Mouse (Mus musculus): ENCODE results near the gene Mgrn1.

DNA sequence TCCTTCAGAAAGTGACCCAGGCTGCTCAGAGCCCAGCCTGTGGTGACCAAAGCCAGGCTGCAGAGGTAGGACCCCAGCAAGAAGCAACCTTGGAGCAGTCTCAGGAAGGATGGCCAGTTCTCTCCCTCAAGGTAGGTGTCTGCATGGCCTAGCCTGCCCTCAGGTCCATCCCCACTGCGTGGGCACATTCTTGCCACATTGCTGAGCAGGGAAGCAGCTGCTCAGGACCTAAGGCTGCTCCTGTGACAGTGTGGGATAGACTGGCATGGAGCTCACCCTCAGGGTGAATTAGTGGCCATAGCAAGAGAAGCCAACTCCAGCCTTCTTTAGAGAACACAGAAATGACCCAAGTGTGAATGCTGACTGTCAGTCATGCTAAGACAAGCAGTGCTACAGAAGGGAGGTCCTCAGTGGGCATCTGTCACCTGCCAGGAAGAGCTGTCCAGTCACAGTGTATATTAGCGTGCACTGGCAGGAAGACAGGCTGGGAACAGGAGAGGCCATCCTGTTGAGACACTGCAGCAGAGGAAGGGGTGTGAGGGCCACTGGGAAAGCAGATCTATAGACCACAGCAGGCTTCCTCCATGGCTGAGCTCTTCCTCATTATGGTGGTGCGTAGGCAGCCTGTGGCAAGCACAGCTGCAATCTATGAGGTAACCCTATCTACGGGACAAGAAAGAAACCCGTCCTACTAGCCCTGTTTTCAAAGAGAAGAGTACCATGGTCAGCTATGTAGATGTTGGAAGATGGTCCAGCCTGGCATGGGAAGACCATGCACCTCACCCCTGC is 83.2 kb downstream of the Mgrn1 start:
- TF ChIP-seq CTCF (IDR thresholded peaks at IDR 0.05; ENCODE audit: low read depth, low read length) (no peak), POLR2A (IDR thresholded peaks at IDR 0.05; ENCODE audit: borderline replicate concordance, low read depth, low read length) (no peak)

Data from bone marrow macrophage, adult 2 months (primary cell).